Mouse (Mus musculus): ENCODE data around the gene Grip1.

Gene Grip1

DNA sequence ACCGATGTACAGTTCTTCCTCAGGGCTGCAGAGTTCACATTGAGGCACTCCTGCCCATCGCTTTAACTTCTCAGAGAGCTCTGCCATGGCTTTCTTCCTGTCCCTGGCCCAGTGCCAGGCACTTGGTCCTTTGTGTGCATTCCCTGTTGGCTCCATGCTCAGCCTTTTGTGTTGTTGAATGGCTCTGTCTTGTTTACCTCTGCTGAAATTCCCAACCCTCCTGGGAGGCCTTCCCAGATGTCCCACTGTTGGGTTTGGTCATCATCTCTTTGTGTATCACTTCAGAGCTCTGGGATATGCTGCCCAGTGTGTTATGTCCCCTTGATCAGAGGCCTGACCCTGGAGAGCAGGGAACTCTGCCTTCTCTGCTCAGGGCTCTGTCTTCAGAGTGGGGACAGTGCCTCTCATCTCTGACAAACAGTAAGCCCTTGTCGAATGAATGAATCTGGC is 230.8 kb downstream of the Grip1 start:
- no peak for DNase-seq

DNA sequence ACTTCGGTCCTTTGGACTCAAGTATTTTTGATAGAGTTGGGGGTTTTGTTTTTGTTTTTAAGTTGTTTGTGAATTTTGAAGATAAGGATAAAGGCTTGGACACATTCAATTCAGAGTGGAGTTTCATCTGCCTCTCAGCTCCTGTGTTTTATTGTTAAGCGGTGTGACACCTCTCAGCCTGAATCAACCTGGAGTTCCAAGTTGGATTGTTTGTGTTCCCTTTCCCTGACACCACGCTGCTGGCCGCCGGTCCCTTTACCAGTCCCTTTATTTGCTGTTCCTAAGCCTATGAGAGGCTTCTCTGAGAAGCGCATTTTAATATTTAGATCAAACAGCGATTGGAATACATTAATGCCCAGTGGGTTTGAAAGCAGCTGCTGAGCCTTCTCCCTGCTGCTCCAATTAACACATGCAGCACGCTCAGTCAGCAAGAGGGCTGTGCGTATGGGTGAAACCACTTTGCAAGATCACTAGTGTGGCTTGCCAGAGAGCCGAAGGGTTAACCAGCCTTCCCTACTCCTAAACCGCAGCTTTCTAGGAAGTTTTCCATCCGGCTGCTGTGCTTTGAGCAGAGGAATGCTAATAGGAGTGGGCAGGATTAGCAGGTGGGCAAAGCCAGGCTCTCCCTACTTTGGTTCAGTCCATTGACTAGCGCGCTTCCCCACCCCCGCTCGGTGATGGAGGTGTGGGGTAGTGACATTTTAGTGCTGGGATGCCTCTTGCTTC is 237.9 kb downstream of the Grip1 start:
- peak; percentile 60 to 71 for DNase-seq

DNA sequence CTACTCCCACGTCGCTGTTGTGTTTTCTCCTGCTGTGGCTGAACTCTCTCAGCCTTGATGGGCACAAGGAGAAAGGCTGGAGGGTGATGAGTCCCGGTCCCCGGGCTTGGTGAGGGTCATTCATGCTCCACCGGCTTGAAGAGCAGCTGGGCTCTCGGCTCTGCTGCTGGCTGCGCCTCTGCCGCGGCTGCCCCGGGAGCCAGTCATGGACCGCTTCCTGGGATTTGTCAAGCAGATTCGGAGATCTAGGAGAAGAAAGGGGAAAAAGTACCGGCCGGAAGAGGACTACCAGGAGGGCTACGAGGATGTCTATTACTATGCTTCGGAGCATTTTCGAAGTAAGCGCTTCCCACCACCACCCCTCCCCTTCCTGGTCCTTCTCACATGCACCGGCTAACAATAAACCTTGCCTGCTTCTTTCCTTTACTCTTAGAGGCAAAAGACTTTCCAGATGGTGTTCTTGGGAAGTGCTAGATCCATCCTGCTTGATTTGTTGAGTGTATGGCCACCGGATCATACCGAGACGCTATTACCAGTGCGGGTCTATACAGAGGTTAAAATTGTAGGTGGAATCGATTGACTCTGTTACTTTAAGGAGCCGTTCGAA is 238.8 kb downstream of the Grip1 start:
- peak; percentile 48 to 57 for DNase-seq

DNA sequence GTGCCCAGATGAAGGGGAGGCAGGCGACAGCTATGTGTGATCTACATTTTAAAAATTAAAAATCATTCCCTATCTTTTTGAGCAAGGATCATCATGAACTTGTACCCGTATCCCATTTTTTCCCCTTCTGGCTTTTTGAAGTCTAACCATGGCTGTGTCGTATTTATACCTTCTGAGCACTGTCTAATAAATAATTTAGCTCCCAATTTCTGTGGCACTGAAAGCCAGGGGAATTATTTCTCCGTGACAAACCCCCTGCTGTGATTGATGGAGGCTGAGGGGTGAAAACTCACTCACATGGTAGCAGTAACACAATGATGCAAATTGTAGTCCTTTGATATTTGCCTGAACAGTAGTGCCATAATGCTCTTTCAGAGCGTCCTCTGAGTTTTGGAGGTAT is 239.8 kb downstream of the Grip1 start:
- DNase-seq: no peak

DNA sequence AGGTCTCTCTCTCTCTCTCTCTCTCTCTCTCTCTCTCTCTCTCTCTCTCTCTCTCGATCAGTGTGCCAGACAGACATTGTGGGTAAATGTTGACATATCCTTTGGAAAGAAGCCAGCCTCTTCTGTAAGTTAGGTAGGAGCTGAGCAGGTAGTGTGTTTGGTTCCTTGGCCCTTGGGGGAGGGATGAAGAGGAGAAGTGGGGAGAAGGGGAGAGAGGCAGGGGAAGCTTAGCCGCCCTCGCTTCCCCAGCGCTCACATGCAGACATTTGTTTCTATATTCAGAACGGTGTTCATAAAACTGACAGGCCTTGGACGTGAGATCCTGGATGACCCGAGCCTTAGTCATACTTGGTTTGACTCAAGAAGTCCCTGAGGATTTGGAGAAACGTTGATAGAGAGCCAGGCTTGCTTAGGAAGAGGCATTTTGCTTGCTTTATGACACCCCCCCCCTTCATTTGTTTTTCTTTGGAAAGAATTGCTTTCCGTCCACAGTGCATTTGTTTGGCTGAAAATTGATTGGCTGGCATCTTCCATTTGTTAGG is 243.7 kb downstream of the Grip1 start:
- DNase-seq: no peak

DNA sequence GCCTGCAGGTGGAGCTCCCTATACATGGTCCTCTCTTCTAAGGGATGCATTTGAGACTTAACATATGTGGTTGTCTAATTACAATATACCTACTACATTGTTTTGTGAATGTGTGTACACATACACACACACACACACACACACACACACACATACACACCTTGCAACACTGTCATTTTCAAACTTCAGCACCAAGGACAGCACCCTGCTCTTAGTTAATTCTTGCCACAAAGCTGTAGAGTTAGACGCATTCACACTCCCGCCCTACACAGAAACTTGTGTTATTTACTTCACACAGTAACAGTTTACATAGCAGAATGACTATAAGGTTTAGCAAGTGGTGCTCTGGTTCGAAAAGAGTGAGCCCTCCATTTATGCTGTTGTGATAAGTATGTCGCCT is 251.7 kb downstream of the Grip1 start:
- peak; percentile 67 to 68 for DNase-seq

DNA sequence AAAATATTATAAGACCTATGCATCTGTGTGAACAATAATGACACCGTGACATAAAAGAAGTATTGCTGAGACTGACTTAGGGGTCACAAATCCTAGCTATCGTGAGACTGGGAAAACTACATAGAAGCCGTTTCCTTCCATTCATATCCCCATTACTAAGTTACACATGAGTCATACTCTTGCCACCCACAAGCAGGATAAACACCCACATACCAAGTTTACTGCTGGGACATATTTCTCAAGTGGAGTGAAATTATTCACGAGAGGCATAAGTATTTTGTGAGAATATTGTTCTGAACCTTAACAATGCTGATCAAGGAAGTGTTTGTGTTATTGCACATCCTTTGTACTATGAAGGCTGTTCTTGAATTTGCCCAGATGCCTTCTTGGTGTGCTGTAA is 252.7 kb downstream of the Grip1 start:
- no peak for DNase-seq

DNA sequence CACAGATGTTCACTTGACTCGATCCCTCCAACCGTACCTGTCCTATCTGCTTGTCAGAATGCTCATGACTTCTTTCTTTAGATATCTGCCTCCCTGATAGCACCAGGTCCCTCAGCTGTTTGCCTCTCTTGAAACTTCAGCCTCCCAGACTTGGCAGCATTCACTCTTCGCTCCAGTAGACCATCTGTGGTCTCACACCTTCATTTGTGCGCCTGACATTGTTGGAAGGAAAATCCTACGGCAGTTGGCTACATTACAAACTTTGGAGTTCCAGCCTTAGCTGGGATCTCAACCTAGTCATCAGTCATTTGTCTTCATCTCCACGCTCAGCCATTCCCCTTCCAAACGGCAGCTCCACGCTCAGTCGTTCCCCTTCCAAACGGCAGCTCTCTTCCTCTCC is 253.4 kb downstream of the Grip1 start:
- no peak for DNase-seq

DNA sequence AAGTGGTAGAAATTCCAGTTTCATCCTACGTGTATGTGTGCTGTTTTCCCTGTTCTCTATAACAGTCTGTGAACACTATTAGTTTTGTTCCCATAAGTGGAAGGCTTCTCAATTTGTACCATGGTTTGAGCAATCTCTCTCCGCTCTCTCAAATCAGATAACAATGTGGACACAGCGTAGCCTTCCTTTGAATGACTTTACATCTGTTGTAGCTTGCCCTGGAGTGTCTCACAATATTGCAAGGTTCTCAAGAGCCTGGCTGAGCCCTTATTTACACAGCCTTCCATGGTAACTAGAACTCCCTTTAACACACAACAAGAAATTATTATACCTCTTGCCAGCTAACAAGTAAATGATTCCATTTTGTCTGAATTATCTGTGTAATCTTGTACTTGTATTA is 268.3 kb downstream of the Grip1 start:
- no peak for DNase-seq

DNA sequence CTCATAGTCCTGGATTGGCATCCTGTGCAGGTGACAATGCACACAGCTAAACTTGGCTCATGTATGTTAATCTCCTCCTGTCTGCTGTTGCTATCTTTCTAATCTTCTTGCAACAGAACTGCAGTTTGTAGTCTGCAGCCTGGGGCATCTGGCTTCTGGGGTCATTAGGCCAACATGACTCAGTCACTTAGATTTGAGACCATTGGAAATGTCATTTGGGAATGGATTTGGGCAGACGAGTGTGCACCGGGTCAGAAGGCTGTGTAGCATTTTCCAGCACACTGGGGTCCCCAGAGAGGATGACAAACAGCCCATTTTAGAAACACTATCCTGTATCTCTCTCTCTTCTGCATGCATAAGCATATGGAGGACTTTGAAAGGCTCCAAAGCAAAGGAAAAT is 268.8 kb downstream of the Grip1 start:
- no peak for DNase-seq

DNA sequence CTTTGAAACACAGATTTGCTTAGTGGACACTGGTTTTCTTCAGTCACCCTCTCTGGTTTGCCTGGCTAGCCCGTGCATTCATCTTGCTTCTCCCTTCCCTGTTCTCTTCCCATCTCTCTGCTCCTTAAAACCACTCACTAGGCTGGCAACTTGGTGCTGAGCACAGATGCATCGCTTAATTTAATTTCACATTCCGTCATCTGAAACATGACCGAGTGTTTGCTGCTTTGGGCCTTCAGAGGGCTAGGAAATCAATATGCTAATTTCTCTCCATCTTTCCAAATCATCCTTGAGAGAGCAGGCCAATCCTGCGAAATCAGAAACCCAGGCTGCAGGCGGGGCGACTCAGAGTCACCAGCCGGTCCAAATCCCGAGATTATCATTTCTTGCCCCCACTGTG is 270.0 kb downstream of the Grip1 start:
- DNase-seq: no peak

DNA sequence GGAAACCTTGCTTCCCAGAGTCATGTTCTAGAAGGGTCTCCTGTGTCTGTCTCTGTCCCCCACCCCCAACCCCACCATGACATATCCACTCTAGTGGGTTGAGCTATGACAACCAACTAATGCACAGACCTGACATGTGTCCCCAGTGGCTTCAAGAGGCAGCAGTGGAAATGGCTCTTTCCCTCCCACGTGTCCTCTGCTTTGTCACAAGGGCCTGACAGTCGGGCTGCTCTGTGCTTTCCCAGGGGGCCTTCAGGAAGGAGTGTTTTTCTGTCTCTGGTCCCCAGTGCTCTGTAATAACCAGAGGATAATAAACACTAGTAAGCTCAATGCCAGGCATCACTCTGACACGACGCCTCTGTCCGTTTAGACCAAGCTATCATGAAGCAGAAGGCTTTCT is 271.7 kb downstream of the Grip1 start:
- DNase-seq: no peak

DNA sequence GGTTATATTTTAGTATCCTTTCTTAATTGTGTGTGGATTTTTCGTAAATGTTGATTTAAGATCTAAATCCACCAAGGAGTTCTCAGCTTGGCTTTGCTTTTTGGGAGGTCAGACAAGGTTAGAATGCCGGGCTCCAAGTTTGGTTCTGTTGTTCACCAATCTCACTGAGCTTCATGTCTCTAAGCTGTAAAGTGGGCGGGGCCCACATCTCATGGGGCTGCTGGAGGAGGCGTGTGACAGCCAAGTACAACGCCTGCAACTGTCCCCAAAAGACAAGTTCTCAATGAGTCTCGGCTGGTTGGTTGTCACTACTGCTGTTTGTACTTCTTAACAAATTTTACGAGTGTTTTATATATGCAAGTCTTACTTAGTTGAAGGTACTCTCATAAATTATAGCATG is 272.3 kb downstream of the Grip1 start:
- DNase-seq: peak; percentile 7 to 13

DNA sequence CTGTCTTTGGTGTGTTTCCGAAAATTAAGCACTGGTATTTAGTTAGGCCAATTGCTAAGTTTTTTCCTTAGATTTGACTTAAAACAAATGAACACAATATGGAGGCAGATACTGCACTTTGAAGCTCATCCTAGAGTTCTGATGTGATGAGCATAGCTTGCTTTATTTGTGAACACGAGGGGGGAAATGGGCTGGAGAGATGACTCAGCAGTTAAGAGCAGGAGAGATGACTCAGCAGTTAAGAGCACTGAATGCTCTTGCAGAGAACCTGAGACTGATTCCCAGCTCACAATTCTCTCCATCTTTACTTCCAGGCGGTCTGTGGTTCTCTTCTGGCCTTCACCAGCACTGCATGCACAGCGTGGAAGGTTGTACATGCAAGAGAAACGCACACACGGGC is 273.3 kb downstream of the Grip1 start:
- DNase-seq: no peak

DNA sequence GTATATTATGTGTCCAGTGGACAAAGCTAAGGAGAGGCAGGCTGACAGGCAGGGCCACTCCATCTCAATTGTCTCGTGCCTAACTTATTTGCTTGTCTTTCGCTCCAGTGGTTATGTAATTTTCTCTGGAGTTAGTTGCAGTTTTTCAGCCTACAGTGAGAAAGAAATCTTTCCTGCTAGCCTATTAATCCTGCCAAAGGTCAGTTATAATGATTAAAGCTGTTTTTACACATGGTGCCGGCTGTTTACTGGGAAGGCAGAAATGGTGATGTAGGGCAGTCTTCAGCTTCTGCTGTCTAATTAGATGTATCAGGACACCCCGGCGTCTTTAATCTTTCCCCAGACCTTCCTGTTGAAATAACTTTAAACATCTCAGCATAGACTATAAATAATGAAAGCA is 276.6 kb downstream of the Grip1 start:
- DNase-seq: no peak

DNA sequence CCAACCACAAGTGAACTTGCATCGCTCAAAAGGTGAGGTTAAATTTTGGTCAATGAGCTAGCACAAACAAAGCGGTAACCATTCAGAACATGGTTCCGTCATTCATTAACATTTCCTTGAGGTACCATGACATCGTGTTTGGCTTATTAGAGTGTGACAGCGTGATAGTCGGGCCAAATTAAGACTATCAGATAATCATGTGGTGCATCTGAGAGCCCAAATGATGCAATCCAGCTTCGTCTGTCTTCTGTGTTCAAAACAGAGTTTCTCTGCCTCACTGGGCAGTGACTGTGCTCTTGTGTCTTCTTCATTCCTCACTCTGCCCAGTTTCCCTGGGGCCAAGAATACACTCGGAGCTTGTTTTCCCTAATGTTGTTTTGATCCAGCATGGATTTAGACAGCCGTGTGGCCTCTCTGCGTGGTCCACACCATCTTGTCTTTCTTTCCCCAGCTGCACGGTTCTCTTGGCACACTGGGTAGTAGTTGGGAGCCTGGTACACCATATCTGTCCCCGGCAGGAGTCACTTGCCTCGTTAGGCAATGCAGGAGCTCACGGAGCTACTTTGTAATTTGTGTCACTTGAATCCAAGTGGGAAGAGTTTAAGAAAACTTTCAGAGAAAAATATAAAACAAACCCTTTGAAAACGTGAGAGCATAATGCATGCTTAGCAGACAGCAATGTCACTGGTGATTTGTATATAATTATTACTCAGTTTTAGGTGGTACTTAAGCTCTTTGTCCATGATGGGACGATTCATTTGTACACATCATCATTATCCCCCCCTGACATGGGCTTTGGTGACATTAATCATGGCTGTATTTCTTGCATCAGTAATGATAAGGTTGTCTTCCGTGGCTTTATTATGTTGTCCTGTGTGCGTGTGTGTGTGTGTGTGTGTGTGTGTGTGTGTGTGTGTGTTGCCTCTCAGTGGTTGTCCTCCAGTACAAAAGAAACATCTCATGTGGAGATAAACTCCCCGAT is 281.7 kb downstream of the Grip1 start:
- no peak for DNase-seq

DNA sequence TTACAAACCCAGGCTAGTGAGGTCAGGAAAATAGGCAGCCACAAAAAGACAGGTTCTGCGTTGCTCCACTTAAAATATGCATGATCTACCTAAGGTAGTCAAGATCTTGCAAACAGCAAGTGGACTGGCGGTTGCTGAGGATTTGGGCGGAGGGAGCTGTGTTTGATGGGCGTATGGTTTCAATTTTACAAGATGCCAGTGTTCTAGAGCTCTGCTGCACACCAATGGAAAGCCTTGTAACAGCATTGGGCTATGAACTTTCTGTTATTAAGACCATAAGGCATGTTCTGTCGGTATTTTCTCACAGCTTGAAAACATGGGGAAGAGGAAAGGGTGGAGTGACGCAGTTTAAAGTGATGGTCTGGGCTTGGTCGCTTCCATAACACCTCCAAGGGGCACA is 285.8 kb downstream of the Grip1 start:
- DNase-seq: no peak

DNA sequence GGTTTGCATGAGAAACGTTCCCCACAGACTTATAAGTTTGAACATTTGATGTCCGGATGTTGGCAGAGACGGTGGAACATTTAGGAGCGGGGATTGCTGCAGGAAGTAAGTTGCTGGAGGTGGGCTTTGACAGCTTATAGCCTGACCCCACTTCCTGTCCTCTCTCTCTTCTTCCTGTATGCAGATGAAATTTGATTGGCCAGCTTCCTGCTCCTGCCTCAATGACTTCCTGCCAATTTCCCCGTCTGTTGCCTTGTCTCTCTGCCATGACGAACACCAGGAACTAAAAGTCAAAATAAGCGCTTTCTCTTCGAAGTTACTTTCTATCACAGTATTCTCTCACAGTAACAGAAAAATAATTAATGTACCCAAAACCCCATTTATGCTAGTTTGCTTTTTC is 289.1 kb downstream of the Grip1 start:
- DNase-seq: no peak

DNA sequence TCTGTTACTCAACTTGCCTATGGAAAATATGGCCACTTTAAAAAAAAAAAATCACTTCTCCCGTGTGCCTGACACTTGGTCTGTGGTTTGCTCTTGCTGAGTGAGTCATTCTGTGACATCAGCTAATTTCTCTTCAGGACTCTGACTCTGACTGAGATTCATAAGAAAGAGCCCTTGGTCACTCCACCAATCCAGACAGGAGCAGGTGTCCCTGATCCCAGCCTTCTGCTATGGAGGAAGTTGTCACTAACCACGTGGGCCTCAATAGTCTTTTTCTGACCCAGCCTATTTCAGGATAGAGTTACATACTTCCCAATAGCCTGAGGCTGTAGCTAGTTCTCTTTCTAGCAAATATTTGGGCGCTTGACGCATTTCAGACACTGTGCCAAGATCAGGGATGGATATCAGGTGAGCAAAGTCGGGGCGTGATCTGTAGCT is 298.8 kb downstream of the Grip1 start:
- no peak for DNase-seq

DNA sequence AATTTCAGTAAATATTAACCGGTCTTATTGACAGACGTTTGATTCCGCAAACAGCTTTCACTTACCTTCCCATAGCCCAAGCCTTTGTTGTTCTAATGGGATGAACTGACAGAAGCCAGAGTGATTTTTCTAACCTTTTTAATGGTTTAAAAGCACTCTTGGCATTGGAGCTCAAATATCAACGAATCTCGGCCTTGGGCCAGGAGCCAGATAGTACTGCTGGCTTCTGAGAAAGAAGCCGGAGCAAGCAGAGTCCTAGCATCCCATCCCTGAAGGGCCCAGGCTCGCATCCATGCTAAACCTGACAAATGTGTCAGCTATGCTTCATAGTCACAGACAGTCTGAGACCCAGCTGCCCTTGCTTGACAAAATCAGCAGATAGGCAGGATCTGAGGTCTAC is 302.6 kb downstream of the Grip1 start:
- peak in 1 of 2 experiments; percentile 8 for DNase-seq

DNA sequence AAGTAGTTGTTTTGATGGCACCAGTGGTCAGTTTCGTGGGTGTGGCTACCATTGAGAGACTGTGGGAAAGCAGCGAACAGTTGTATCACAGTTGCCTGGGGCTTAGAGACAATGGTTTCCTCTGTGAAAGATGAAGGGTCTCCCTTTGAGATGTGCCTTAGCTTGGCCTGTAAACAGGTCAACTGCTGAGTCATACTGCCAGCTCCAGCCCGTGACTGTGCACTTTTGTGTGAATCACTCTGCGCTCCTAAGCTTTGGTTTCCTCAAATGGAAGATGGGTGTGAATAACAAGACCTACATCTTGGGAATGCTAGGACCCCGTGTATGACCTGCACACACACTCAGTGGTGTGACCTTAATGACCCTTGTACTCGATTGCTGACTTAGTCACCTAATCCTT is 303.6 kb downstream of the Grip1 start:
- DNase-seq: no peak

DNA sequence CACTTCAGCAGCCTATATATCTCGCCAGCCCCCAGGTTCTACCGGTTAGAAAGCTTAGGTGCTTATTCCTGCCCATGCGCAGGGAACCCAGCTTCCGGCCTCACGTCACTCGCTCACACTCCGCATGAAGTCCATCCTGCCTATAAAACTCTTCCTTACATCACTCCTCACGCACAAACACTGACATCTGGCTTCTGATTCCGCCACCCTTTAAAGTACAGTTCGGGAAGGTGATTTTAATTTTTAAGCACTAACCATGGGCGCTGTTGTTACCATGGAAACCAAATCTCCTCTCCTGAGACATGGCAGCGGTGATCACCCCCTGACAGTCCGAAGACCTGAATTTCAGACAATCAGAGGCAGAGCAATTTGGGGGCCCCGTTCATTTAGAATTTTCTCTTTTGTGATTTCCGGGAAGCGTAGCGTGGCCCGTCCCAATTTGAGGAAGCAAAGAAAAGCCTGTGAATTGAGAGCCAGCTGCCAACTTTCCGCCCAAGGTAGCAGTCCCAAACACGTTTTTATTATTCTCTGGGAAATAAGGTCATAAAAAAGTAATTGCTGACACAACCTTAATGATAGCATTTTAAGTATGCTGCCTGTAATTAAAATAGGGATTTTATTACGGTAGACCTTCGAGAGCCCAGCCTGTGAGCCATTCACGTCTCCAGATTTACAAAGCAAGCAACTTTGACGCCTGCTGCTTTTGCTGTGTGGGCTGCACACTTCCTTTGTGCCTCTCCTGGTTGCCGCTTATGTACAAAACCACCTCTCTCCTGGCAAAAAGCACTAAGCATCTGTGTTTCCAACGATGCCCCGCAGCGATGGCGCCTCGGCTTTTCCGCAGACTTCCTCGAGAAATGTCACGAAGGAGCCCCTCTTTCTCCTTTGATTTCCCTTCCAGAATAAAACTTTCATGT is 308.1 kb downstream of the Grip1 start:
- peak in 1 of 2 experiments; percentile 6 for DNase-seq
